Mouse (Mus musculus) brain, embryonic 14.5 days (tissue): ENCODE data around the gene Rtkn2. TPM values are rescaled to one million over a fixed set of nuclear protein-coding genes. Genes with fewer than 3 reads are reported as not detected.
A peak's percentile ranks its signal among the peaks of the same experiment; 100 is the strongest.

Source experiments
- DNase-seq: peaks from one replicate; pipeline ENCODE4 v3.0.0-alpha.2; 2011; ENCODE audit warnings: low read depth
- CTCF ChIP-seq: fragments of 200-500 bp; IDR thresholded peaks from 2 replicates; pipeline ENCODE4 v1.5.1; 2012; ENCODE audit warnings: inconsistent platforms, mild to moderate bottlenecking, moderate library complexity, borderline replicate concordance; ENCODE audit not compliant: insufficient read depth, insufficient read length; ENCODE audit errors: extremely low read depth
- POLR2A ChIP-seq: fragments of 200-500 bp; IDR thresholded peaks from 2 replicates; pipeline ENCODE4 v1.6.1; 2012; ENCODE audit warnings: mild to moderate bottlenecking, inconsistent platforms, borderline replicate concordance; ENCODE audit not compliant: poor library complexity, insufficient read depth, insufficient read length, severe bottlenecking; ENCODE audit errors: extremely low read depth
- polyA plus RNA-seq: library from polyadenylated mRNA; depleted of rRNA; stranded (reverse); fragments of >200 nt; gene quantifications from 2 replicates; pipeline ENCODE4 v1.2.3, GENCODE M21; 2012; rRNA removed

The Rtkn2 gene
- polyA plus RNA-seq, 1 experiment: 2.7 TPM

- DNase-seq: peak; percentile 31
- TF ChIP-seq POLR2A (no peak), CTCF (no peak)
Measured at GRCm38 (mm10) chr10:68103078-68103855, 123.9 kb downstream of the Rtkn2 start.

GRCm38 (mm10) chr10:68103988-68104387 is 124.6 kb downstream of the Rtkn2 start:
- DNase-seq: peak; percentile 34
- TF ChIP-seq CTCF (no peak), POLR2A (no peak)

GRCm38 (mm10) chr10:68104481-68104880 is 125.1 kb downstream of the Rtkn2 start:
- TF ChIP-seq POLR2A (no peak), CTCF (no peak)
- peak; percentile 59 for DNase-seq

GRCm38 (mm10) chr10:68104881-68105781 is 125.8 kb downstream of the Rtkn2 start:
- DNase-seq: peak; percentile 39
- TF ChIP-seq CTCF: no peak

- TF ChIP-seq POLR2A (no peak), CTCF (no peak)
- DNase-seq: peak; percentile 69
Measured at GRCm38 (mm10) chr10:68106351-68106950, 127.1 kb downstream of the Rtkn2 start.

GRCm38 (mm10) chr10:68107716-68108115 is 128.3 kb downstream of the Rtkn2 start:
- TF ChIP-seq CTCF (no peak), POLR2A (no peak)
- no peak for DNase-seq

Other genes with a start within 250 kb of the Rtkn2 start
- 2.4 and 3.6 TPM in 2 replicates for gene Zfp365, start 66.9 kb upstream of the Rtkn2 start, polyA plus RNA-seq